Mouse (Mus musculus) G1E-ER4 (cell line): ENCODE results near the gene Asb10. TPM values are rescaled to one million over a fixed set of nuclear protein-coding genes. Genes with fewer than 3 reads are reported as not detected.

Experiments used
- GATA1 ChIP-seq: IDR thresholded peaks from one replicate; pipeline ENCODE4 v1.8.0; 2012; ENCODE audit warnings: low read length, inconsistent platforms
- polyA plus RNA-seq: library from polyadenylated mRNA; stranded (reverse); fragments of >175 nt; gene quantifications from 2 replicates; pipeline ENCODE4 v1.2.3, GENCODE M21; 2012

The Asb10 gene
- polyA plus RNA-seq, 1 experiment, result not detected

GRCm38 (mm10) chr5:24510635-24511034 is 30.1 kb downstream of the Asb10 start:
- TF ChIP-seq GATA1, result no peak

DNA sequence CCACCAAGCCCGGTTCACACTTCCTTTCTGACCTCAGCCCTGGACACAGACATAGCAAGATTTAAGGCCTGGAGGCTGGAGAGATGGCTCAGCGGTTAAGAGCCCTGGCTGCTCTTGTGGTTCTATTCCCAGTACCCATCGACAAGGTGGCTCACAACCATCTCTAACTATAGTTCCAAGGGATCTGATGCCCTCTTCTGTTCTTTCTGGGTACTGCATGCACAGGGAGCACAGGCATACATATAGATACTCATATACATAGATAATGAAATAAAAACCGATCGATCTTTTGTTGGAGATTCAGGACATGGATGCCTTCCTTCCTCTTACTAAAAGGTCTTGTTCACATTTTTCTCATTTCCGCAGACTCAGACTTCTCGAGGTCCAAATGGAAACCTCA is 32.4 kb downstream of the Asb10 start:
- no peak for TF ChIP-seq GATA1

GRCm38 (mm10) chr5:24505513-24505912 is 35.3 kb downstream of the Asb10 start:
- TF ChIP-seq GATA1, result no peak

- TF ChIP-seq GATA1, result no peak
Observed at GRCm38 (mm10) chr5:24502786-24503185, 38.0 kb downstream of the Asb10 start.

DNA sequence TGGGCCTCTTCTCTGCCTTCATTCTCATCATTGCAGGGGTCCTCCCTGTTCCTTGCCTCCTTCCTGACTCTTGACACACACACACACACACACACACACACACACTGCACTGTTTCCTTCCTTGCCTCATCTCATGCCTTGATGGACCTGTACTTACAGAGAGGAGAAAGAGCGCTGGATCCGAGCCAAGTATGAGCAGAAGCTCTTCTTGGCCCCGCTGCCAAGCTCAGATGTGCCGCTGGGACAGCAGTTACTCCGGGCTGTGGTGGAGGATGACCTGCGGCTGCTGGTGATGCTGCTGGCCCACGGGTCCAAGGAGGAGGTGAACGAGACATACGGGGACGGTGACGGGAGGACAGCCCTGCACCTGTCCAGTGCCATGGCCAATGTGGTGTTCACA is 39.9 kb downstream of the Asb10 start:
- TF ChIP-seq GATA1, result no peak

DNA sequence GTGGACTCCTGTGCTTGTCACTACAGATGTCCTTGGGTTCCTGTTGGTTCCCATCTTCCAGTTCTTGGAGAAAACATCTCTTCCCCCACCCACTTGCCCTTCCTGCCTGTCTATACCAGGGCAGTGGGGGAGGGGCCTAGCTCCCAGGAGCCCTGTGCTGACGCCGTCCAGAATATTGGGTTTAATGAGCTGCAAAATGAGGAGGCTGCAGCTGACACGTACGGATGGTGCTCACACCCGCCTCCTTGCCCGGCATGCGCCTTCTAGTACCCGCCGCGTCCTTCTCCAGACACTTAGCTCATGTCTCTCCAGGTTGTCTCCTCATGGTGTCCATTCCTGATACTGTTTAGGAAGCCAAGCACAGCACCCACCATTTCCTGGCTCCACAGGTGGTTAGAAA is 41.7 kb downstream of the Asb10 start:
- TF ChIP-seq GATA1, result no peak

GRCm38 (mm10) chr5:24497526-24497925 is 43.3 kb downstream of the Asb10 start:
- no peak for TF ChIP-seq GATA1

DNA sequence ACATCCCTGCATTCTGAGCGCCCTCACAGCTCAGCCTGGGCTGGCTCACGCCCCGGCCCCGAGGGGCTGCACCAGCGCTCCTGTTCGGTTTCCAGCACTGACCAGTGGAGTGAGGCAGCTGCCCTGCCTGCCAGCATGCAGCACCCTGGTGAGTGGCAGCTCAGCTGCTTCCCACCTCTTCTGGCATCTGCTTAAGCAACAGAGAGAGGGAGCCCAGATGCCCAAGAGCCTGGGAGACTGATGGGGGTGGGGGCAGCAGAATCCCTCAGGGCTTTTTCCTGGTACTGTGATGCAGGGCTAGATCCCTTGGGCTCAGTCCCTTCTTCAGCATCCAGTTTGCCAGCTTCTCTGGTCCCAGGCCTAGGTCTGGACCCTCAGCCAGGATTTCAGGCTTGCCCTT is 44.0 kb downstream of the Asb10 start:
- no peak for TF ChIP-seq GATA1

GRCm38 (mm10) chr5:24495019-24495418 is 45.8 kb downstream of the Asb10 start:
- no peak for TF ChIP-seq GATA1

GRCm38 (mm10) chr5:24492546-24493285 is 48.1 kb downstream of the Asb10 start:
- TF ChIP-seq GATA1, result no peak

GRCm38 (mm10) chr5:24490413-24490920 is 50.3 kb downstream of the Asb10 start:
- TF ChIP-seq GATA1, result no peak

DNA sequence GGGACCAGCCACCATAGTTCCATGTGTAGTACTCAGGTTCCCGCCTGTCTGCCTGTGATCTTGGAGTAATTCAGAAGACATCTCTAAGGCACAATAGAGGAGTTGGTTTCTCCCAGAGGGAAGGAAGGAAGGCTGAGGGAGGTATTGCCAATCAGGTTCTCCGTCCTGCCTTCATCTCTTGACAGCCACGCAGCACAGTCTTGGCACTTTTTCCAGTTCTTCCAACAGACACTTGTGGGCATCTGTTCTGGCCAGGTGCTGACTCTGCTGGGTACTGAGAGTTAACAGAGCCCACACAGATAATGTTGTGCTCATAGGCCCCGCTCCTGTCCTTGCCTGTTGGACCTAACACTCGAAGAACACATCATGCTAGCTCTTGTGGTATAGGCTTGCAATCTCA is 54.0 kb downstream of the Asb10 start:
- no peak for TF ChIP-seq GATA1

GRCm38 (mm10) chr5:24486097-24486496 is 54.7 kb downstream of the Asb10 start:
- no peak for TF ChIP-seq GATA1

DNA sequence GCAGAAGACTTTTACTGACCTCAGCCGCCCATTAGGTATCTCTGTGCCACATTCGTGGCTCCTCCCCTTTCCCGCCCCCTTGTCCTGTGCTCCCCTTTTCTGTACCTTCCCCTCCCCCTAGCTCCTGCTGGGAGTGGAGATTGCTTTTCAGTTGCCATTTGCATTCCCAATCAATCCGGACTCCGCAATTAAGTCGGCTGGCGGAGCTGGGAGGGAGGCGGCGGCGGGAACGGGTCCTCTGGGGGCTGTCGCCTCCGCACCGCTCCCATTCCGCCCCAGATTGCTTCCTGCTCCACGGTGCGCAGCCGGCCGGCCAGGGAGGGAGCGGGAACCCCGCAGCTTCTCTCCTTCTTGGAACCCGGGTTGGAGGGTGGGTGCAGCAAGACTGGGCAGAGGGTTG is 55.8 kb downstream of the Asb10 start:
- TF ChIP-seq GATA1, result no peak

GRCm38 (mm10) chr5:24483326-24483725 is 57.5 kb downstream of the Asb10 start:
- no peak for TF ChIP-seq GATA1

Other genes starting within 250 kb of the Asb10 start
- gene Kcnh2, start 189.4 kb downstream of the Asb10 start, polyA plus RNA-seq, result 4.0 and 4.3 TPM in 2 replicates
- 0.06 and 0.15 TPM in 2 replicates for gene Nos3, start 176.2 kb downstream of the Asb10 start, polyA plus RNA-seq
- 0.17 and 0.25 TPM in 2 replicates for gene Atg9b, start 148.8 kb downstream of the Asb10 start, polyA plus RNA-seq
- 59.9 and 60.9 TPM in 2 replicates for gene Abcb8, start 147.3 kb downstream of the Asb10 start, polyA plus RNA-seq
- gene Asic3, start 127.6 kb downstream of the Asb10 start, polyA plus RNA-seq, result 0.08 TPM in 1 of 2 replicates, not detected in the other
- gene Cdk5, start 117.4 kb downstream of the Asb10 start, polyA plus RNA-seq, result 14.3 and 19.4 TPM in 2 replicates
- 22.8 and 24.1 TPM in 2 replicates for gene Slc4a2, start 117.1 kb downstream of the Asb10 start, polyA plus RNA-seq
- gene Fastk, start 95.7 kb downstream of the Asb10 start, polyA plus RNA-seq, result 287 and 347 TPM in 2 replicates
- gene Tmub1, start 93.1 kb downstream of the Asb10 start, polyA plus RNA-seq, result 29.5 and 31.2 TPM in 2 replicates
- gene Agap3, start 88.8 kb downstream of the Asb10 start, polyA plus RNA-seq, result 321 and 334 TPM in 2 replicates
- gene Gbx1, start 13.8 kb downstream of the Asb10 start, polyA plus RNA-seq, result 0.01 TPM in 1 of 2 replicates, not detected in the other
- gene 4931409K22Rik, start 15.8 kb upstream of the Asb10 start, polyA plus RNA-seq, result not detected in 2 replicates
- gene Abcf2, start 36.5 kb upstream of the Asb10 start, polyA plus RNA-seq, result 120 and 124 TPM in 2 replicates
- gene Chpf2, start 45.8 kb upstream of the Asb10 start, polyA plus RNA-seq, result 26.9 and 36.2 TPM in 2 replicates
- gene Smarcd3, start 83.4 kb upstream of the Asb10 start, polyA plus RNA-seq, result not detected in 2 replicates
- 20.1 and 30.2 TPM in 2 replicates for gene Nub1, start 144.6 kb upstream of the Asb10 start, polyA plus RNA-seq
- not detected in 2 replicates for gene Wdr86, start 189.7 kb upstream of the Asb10 start, polyA plus RNA-seq
- gene Crygn, start 217.0 kb upstream of the Asb10 start, polyA plus RNA-seq, result not detected in 2 replicates